Mouse (Mus musculus) myocyte (in vitro differentiated cells): ENCODE data around the gene Hmgxb4. TPM values are rescaled to one million over a fixed set of nuclear protein-coding genes. Genes with fewer than 3 reads are reported as not detected.

Source experiments
- H3K27me3 ChIP-seq: one replicate; pipeline ENCODE4 v1.6.1; 2011; ENCODE audit not compliant: control insufficient read depth, insufficient read depth, insufficient read length
- H3K36me3 ChIP-seq: one replicate; pipeline ENCODE4 v1.6.1; 2011; ENCODE audit not compliant: control insufficient read depth, insufficient read depth
- H3K4me2 ChIP-seq: one replicate; pipeline ENCODE4 v1.6.1; 2011; ENCODE audit warnings: low read depth, control low read depth
- H3K4me3 ChIP-seq: one replicate; pipeline ENCODE4 v1.5.1; 2011; ENCODE audit warnings: mild to moderate bottlenecking, control low read depth, moderate library complexity
- H3K79me2 ChIP-seq: one replicate; pipeline ENCODE4 v1.6.1; 2011; ENCODE audit not compliant: control insufficient read depth, insufficient read depth
- H3ac ChIP-seq: one replicate; pipeline ENCODE4 v1.6.1; 2011; ENCODE audit not compliant: control insufficient read depth, insufficient read length
- CEBPB ChIP-seq: IDR thresholded peaks from 2 replicates; pipeline ENCODE4 v1.6.1; 2011; ENCODE audit warnings: mild to moderate bottlenecking, moderate library complexity; ENCODE audit not compliant: poor library complexity, insufficient read depth, severe bottlenecking
- E2F4 ChIP-seq: IDR thresholded peaks from one replicate; pipeline ENCODE4 v1.6.1; 2011; ENCODE audit warnings: mild to moderate bottlenecking, control low read depth, moderate library complexity; ENCODE audit not compliant: insufficient read depth
- MAX ChIP-seq: IDR thresholded peaks from one replicate; pipeline ENCODE4 v1.6.1; 2011; ENCODE audit warnings: low read depth, mild to moderate bottlenecking, control low read depth
- MYOD1 ChIP-seq, 3 experiments: IDR thresholded peaks; one replicate each; pipeline ENCODE4 v1.6.1; 2011; ENCODE audit warnings: control low read depth in 2 of 3, low read depth in 2 of 3, mild to moderate bottlenecking in 2 of 3, moderate library complexity in 1 of 3; ENCODE audit not compliant: insufficient read length in 2 of 3, control insufficient read depth in 1 of 3
- MYOG ChIP-seq, 3 experiments: IDR thresholded peaks; one replicate each; pipeline ENCODE4 v1.6.1; 2011; ENCODE audit warnings: control low read depth in 2 of 3, low read depth in 2 of 3, mild to moderate bottlenecking in 2 of 3; ENCODE audit not compliant: insufficient read length in 2 of 3, control insufficient read depth in 1 of 3, insufficient read depth in 1 of 3
- POLR2A ChIP-seq: IDR thresholded peaks from one replicate; pipeline ENCODE4 v1.6.1; 2011; ENCODE audit warnings: low read depth, mild to moderate bottlenecking, control low read depth, moderate library complexity; ENCODE audit not compliant: insufficient read length
- POLR2AphosphoS2 ChIP-seq: IDR thresholded peaks from one replicate; pipeline ENCODE4 v1.6.1; 2011; ENCODE audit warnings: low read depth, control low read depth; ENCODE audit not compliant: insufficient read length
- REST ChIP-seq: IDR thresholded peaks from one replicate; pipeline ENCODE4 v1.6.1; 2011; ENCODE audit warnings: mild to moderate bottlenecking, control low read depth, moderate library complexity; ENCODE audit not compliant: insufficient read depth, insufficient read length
- SRF ChIP-seq: IDR thresholded peaks from one replicate; pipeline ENCODE4 v1.6.1; 2011; ENCODE audit warnings: low read depth; ENCODE audit not compliant: control insufficient read depth, insufficient read length
- TCF12 ChIP-seq: IDR thresholded peaks from one replicate; pipeline ENCODE4 v1.6.1; 2011; ENCODE audit warnings: mild to moderate bottlenecking, control low read depth; ENCODE audit not compliant: poor library complexity, insufficient read depth, severe bottlenecking
- TCF3 ChIP-seq: IDR thresholded peaks from one replicate; pipeline ENCODE4 v1.6.1; 2011; ENCODE audit warnings: low read depth, control low read depth; ENCODE audit not compliant: insufficient read length
- USF1 ChIP-seq: IDR thresholded peaks from one replicate; pipeline ENCODE4 v1.6.1; 2011; ENCODE audit warnings: low read depth, mild to moderate bottlenecking, control low read depth, moderate library complexity
- polyA plus RNA-seq: library from polyadenylated mRNA; unstranded; fragments of >200 nt; fragmentation: generic; extraction: Trizol; gene quantifications from one replicate; pipeline ENCODE4 v1.2.1, GENCODE M21; 2012; ENCODE audit warnings: missing spikeins

Hmgxb4 gene
- polyA plus RNA-seq, 1 experiment, result 9.1 TPM

DNA sequence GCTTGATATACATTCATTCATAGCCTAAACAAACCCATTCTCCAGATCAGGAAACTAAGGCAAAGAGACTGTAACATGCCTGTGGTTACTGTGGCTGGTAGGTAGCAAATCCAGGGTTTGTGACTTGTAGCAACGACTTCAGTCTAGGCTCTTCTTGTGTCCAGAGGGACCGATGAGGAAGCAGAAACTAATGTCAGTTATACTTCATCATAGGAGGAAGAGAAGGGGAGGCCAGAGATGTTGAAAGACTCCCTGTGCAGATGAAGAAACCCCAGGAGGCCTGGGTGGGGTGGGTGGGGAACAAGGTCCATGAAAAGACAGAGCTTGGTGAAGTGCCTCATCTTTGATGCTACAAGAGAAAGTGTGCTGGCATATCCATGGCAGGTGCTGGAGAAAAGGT lies 62.5 kb downstream of the Hmgxb4 start:
- Histone ChIP-seq H3K4me2 (no peak overlapping the region), H3K79me2 (no peaks in the 10 kb centered on the region), H3K27me3 (no peaks in the 10 kb centered on the region), H3K4me3 (no peak overlapping the region), H3ac (no peak overlapping the region), H3K36me3 (peaks cover 12% of the 10 kb centered on the region)
- TF ChIP-seq USF1 (no peak), CEBPB (no peak), MYOD1 (IDR thresholded peaks at IDR 0.05; ENCODE audit: control insufficient read depth in 1 of 3, insufficient read length in 2 of 3, low read depth in 2 of 3) (no peak), MYOG (IDR thresholded peaks at IDR 0.05; ENCODE audit: control insufficient read depth in 1 of 3, insufficient read depth in 1 of 3, insufficient read length in 2 of 3, low read depth in 2 of 3) (no peak), MAX (no peak), TCF3 (no peak), POLR2A (no peak), SRF (no peak), TCF12 (no peak), REST (no peak), E2F4 (no peak), POLR2AphosphoS2 (no peak)

DNA sequence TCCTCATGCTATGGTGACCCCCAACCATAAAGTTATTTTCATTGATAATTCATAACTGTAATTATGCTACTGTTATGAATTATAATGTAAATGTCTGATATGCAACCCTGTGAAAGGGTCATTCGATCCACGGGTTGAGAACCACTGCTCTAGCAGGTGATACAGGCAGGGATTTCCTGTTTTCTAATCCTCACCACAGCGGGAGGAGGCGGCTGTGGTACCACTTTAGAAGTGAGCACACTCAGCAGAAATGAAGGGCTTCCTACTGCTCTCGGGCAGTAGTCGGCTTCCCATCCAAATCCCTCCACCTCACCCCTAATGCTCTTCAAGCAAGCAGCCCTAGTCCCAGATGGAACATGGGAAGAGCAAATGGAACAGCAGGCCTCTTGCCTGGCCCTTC lies 66.9 kb downstream of the Hmgxb4 start:
- Histone ChIP-seq H3K27me3 (no peaks in the 10 kb centered on the region), H3K4me3 (no peak overlapping the region), H3K79me2 (no peaks in the 10 kb centered on the region), H3ac (no peak overlapping the region), H3K4me2 (no peak overlapping the region), H3K36me3 (peaks cover 19% of the 10 kb centered on the region)
- TF ChIP-seq TCF3, result no peak
- TF ChIP-seq MYOG (IDR thresholded peaks at IDR 0.05; ENCODE audit: control insufficient read depth in 1 of 3, insufficient read depth in 1 of 3, insufficient read length in 2 of 3, low read depth in 2 of 3), result no peak
- TF ChIP-seq TCF12, result no peak
- TF ChIP-seq REST, result no peak
- no peak for TF ChIP-seq E2F4
- TF ChIP-seq SRF, result no peak
- TF ChIP-seq POLR2AphosphoS2, result no peak
- no peak for TF ChIP-seq MAX

GRCm38 (mm10) chr8:75060815-75061214 lies 67.7 kb downstream of the Hmgxb4 start:
- Histone ChIP-seq H3K79me2 (no peaks in the 10 kb centered on the region), H3K36me3 (peaks cover 19% of the 10 kb centered on the region), H3K4me2 (no peak overlapping the region), H3K4me3 (no peak overlapping the region), H3K27me3 (no peaks in the 10 kb centered on the region), H3ac (no peak overlapping the region)
- TF ChIP-seq USF1, result no peak
- TF ChIP-seq TCF12, result no peak
- no peak for TF ChIP-seq E2F4
- no peak for TF ChIP-seq CEBPB
- TF ChIP-seq POLR2A, result no peak
- no peak for TF ChIP-seq TCF3
- TF ChIP-seq SRF, result no peak
- TF ChIP-seq MAX, result no peak
- TF ChIP-seq REST, result no peak
- TF ChIP-seq MYOG (IDR thresholded peaks at IDR 0.05; ENCODE audit: control insufficient read depth in 1 of 3, insufficient read depth in 1 of 3, insufficient read length in 2 of 3, low read depth in 2 of 3), result no peak
- no peak for TF ChIP-seq POLR2AphosphoS2
- TF ChIP-seq MYOD1 (IDR thresholded peaks at IDR 0.05; ENCODE audit: control insufficient read depth in 1 of 3, insufficient read length in 2 of 3, low read depth in 2 of 3), result no peak

DNA sequence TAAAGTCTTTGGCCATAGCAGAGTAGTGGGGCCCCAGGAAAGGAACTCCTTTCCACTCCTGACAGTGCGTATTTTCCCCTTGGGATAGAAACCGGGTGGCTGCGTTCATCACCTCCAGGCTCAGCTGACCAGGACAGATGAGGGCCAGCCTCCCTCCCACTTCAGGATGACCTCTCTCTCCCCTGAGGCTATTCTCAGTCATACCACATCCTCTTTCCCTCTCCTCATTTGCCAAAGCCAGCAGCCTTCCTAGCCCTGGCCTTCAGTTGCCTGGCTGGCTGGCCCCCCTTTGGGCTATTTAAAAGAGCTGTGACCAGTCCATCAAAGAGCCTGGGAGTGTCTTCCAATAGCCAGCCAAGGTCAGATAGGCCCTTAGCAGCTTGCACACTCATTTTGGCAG lies 70.1 kb downstream of the Hmgxb4 start:
- Histone ChIP-seq H3K4me3 (no peak overlapping the region), H3K4me2 (no peak overlapping the region), H3K36me3 (peaks cover 19% of the 10 kb centered on the region), H3K27me3 (no peaks in the 10 kb centered on the region), H3K79me2 (no peaks in the 10 kb centered on the region), H3ac (no peak overlapping the region)
- no peak for TF ChIP-seq CEBPB
- no peak for TF ChIP-seq TCF3

DNA sequence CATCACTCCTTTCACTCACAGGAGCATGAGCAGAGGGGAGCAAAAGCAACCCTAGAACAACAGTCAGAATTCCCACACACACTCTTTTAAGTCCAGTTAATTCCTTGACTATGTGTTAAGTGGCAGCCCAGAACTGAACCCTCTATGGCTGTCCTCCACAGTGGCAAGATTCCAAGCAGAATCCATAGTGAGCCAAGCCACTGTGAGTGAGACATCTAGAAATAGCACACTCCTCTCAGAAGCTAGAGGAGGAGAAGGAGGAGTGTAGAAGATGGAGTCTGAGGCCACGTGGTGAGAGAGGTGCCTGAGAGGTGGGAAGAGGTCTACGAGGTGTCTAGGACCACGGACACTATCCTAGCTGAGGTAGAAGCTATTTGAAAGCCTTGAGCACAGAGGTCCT lies 71.6 kb downstream of the Hmgxb4 start:
- TF ChIP-seq TCF12 (no peak), MYOG (IDR thresholded peaks at IDR 0.05; ENCODE audit: control insufficient read depth in 1 of 3, insufficient read depth in 1 of 3, insufficient read length in 2 of 3, low read depth in 2 of 3) (no peak), POLR2AphosphoS2 (no peak), MYOD1 (IDR thresholded peaks at IDR 0.05; ENCODE audit: control insufficient read depth in 1 of 3, insufficient read length in 2 of 3, low read depth in 2 of 3) (no peak), REST (no peak), E2F4 (no peak), CEBPB (no peak), MAX (no peak), SRF (no peak), USF1 (no peak), TCF3 (no peak), POLR2A (no peak)
- H3K79me2 ChIP-seq, result no peaks in the 10 kb centered on the region
- H3K27me3 ChIP-seq, result no peaks in the 10 kb centered on the region
- H3K4me2 ChIP-seq, result no peak overlapping the region
- peaks cover 12% of the 10 kb centered on the region for H3K36me3 ChIP-seq
- H3K4me3 ChIP-seq, result no peak overlapping the region
- H3ac ChIP-seq, result no peak overlapping the region
